Mouse (Mus musculus) ES-E14 (cell line): ENCODE results near the gene Dars2.

ENCODE experiments used
- CHD2 ChIP-seq: IDR thresholded peaks from 2 replicates; pipeline ENCODE4 v1.6.1; 2014; ENCODE audit warnings: mild to moderate bottlenecking, low read depth, low read length, inconsistent platforms
- HCFC1 ChIP-seq: IDR thresholded peaks from 2 replicates; pipeline ENCODE4 v1.6.1; 2012; ENCODE audit warnings: low read length, inconsistent platforms, borderline replicate concordance; ENCODE audit not compliant: insufficient read depth
- MAFK ChIP-seq: IDR thresholded peaks from 2 replicates; pipeline ENCODE4 v1.6.1; 2014; ENCODE audit warnings: mild to moderate bottlenecking, low read depth, low read length, inconsistent platforms; ENCODE audit not compliant: insufficient read depth
- ZC3H11A ChIP-seq: IDR thresholded peaks from 2 replicates; pipeline ENCODE4 v1.6.1; 2012; ENCODE audit warnings: low read depth, mild to moderate bottlenecking, inconsistent platforms, low read length, borderline replicate concordance
- ZNF384 ChIP-seq: IDR thresholded peaks from 2 replicates; pipeline ENCODE4 v1.6.1; 2012; ENCODE audit warnings: low read depth, low read length, inconsistent platforms

DNA sequence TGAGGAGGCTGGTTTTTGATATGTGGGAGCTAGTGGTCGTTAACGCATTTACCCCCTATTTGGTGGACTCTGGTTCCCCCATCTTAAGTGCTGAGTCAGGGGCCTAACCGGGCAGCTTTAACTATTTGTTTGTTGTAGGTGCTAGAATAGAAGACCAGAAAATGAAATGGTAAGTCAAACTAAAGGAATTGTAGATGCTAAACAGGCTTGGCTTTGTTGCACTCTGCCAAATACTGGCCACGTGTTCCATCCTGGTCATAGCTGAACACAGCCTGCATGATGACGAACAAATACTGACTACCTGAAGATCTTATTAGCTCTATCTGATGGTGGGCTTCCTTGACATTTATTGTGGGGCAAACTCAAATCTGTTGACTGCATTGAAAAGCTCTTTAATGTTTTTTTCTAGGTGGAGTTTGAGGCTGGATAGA lies 34.0 kb downstream of the Dars2 start:
- TF ChIP-seq HCFC1 (no peak), ZC3H11A (no peak), MAFK (no peak), ZNF384 (no peak), CHD2 (no peak)
